Mouse (Mus musculus): ENCODE measurements around the gene Gsg1. TPM values are rescaled to one million over a fixed set of nuclear protein-coding genes. Genes with fewer than 3 reads are reported as not detected.

Gsg1 gene
- total RNA-seq (2012; rRNA removed) = not detected in 2 replicates
- polyA plus RNA-seq (2012; ENCODE audit: insufficient read depth in 1 of 2, insufficient read length in 2 of 2, low read depth in 1 of 2, low replicate concordance in 2 of 2, missing spikeins in 1 of 2) = not detected

GRCm38 (mm10) chr6:135254153-135254552 lies at the start of gene Gsg1:
Gene Gsg1, minus strand, starts transcription at chr6:135254351.
- no peak within 1 kb of the TSS for H3K4me3 ChIP-seq (ENCODE audit: control insufficient read depth in 1 of 2, insufficient read depth in 1 of 2, low read depth in 2 of 2, low read length in 2 of 2)
- H3K27ac ChIP-seq (ENCODE audit: control insufficient read depth, low read depth, low read length) = no peak within 1 kb of the TSS
- H3K36me3 ChIP-seq (ENCODE audit: control insufficient read depth in 1 of 2, insufficient read depth in 2 of 2, low read length in 2 of 2) = no peaks in the 10 kb centered on the region
- no peaks in the 10 kb centered on the region for H3K4me1 ChIP-seq (ENCODE audit: control insufficient read depth in 1 of 2, insufficient read depth in 2 of 2, low read length in 2 of 2)
- H3K9ac ChIP-seq (ENCODE audit: control insufficient read depth, low read depth, low read length, poor library complexity, severe bottlenecking) = no peak within 1 kb of the TSS
- H3K9me3 ChIP-seq (replicated peaks; ENCODE audit: insufficient read depth, low read length) = no peaks in the 10 kb centered on the region
- TF ChIP-seq NELFE (IDR thresholded peaks at IDR 0.05; ENCODE audit: low read depth, low read length) = no peak
- TF ChIP-seq BHLHE40 (IDR thresholded peaks at IDR 0.05; ENCODE audit: borderline replicate concordance, low read depth, low read length) = no peak
- DNase-seq (ENCODE audit: low read depth, low spot score) = no peak
- no peaks in the 10 kb centered on the region for H3K27me3 ChIP-seq (ENCODE audit: control insufficient read depth in 1 of 2, insufficient read depth in 2 of 2, low read length in 2 of 2)
- no peaks in the 10 kb centered on the region for H3K79me2 ChIP-seq (ENCODE audit: control insufficient read depth, insufficient read depth, low read length, poor library complexity)

- Histone ChIP-seq H3K9ac (ENCODE audit: control insufficient read depth, low read depth, low read length, poor library complexity, severe bottlenecking) (no peak overlapping the region), H3K4me3 (ENCODE audit: control insufficient read depth in 1 of 2, insufficient read depth in 1 of 2, low read depth in 2 of 2, low read length in 2 of 2) (no peak overlapping the region), H3K79me2 (ENCODE audit: control insufficient read depth, insufficient read depth, low read length, poor library complexity) (no peaks in the 10 kb centered on the region), H3K9me3 (replicated peaks; ENCODE audit: insufficient read depth, low read length) (no peaks in the 10 kb centered on the region), H3K36me3 (ENCODE audit: control insufficient read depth in 1 of 2, insufficient read depth in 2 of 2, low read length in 2 of 2) (no peaks in the 10 kb centered on the region), H3K4me1 (ENCODE audit: control insufficient read depth in 1 of 2, insufficient read depth in 2 of 2, low read length in 2 of 2) (no peaks in the 10 kb centered on the region), H3K27ac (ENCODE audit: control insufficient read depth, low read depth, low read length) (no peak overlapping the region), H3K27me3 (ENCODE audit: control insufficient read depth in 1 of 2, insufficient read depth in 2 of 2, low read length in 2 of 2) (no peaks in the 10 kb centered on the region)
- DNase-seq (ENCODE audit: low read depth, low spot score) = no peak
- TF ChIP-seq ELF1 (IDR thresholded peaks at IDR 0.05; ENCODE audit: low read depth, low read length) = no peak
- TF ChIP-seq MAX (IDR thresholded peaks at IDR 0.05; ENCODE audit: low read length) = no peak
Measured at GRCm38 (mm10) chr6:135302421-135303125, 48.4 kb upstream of the Gsg1 start.

GRCm38 (mm10) chr6:135300469-135300868 lies 46.3 kb upstream of the Gsg1 start:
- Histone ChIP-seq H3K4me1 (ENCODE audit: control insufficient read depth in 1 of 2, insufficient read depth in 2 of 2, low read length in 2 of 2) (peaks cover 0 to 6% of the 10 kb centered on the region in 2 experiments; a peak in 1 of 4 replicates), H3K36me3 (ENCODE audit: control insufficient read depth in 1 of 2, insufficient read depth in 2 of 2, low read length in 2 of 2) (peaks cover 0 to 4% of the 10 kb centered on the region in 2 experiments; a peak in 1 of 4 replicates), H3K27ac (ENCODE audit: control insufficient read depth, low read depth, low read length) (no peak overlapping the region), H3K79me2 (ENCODE audit: control insufficient read depth, insufficient read depth, low read length, poor library complexity) (no peaks in the 10 kb centered on the region; the same call in 1 of the 2 replicates), H3K4me3 (ENCODE audit: control insufficient read depth in 1 of 2, insufficient read depth in 1 of 2, low read depth in 2 of 2, low read length in 2 of 2) (no peak overlapping the region), H3K9me3 (replicated peaks; ENCODE audit: insufficient read depth, low read length) (no peaks in the 10 kb centered on the region), H3K9ac (ENCODE audit: control insufficient read depth, low read depth, low read length, poor library complexity, severe bottlenecking) (no peak overlapping the region), H3K27me3 (ENCODE audit: control insufficient read depth in 1 of 2, insufficient read depth in 2 of 2, low read length in 2 of 2) (no peaks in the 10 kb centered on the region)
- TF ChIP-seq MAZ (IDR thresholded peaks at IDR 0.05; ENCODE audit: low read depth, low read length) (no peak), ELF1 (IDR thresholded peaks at IDR 0.05; ENCODE audit: low read depth, low read length) (no peak), POLR2AphosphoS5 (IDR thresholded peaks at IDR 0.05; ENCODE audit: borderline replicate concordance, low read depth, low read length) (no peak), CTCF (IDR thresholded peaks at IDR 0.05 in 2 of 3, conservative IDR thresholded peaks at IDR 0.05 in 1 of 3; ENCODE audit: control insufficient read depth in 1 of 3, insufficient read depth in 1 of 3, low read depth in 2 of 3, low read length in 3 of 3, poor library complexity in 1 of 3, severe bottlenecking in 1 of 3) (no peak), MEF2A (IDR thresholded peaks at IDR 0.05; ENCODE audit: extremely low read depth, insufficient replicate concordance, low read depth, low read length, poor library complexity, severe bottlenecking) (no peak), MAX (IDR thresholded peaks at IDR 0.05; ENCODE audit: low read length) (no peak), HCFC1 (IDR thresholded peaks at IDR 0.05; ENCODE audit: low read depth, low read length) (no peak), CHD2 (IDR thresholded peaks at IDR 0.05; ENCODE audit: low read length) (no peak), TAL1 (IDR thresholded peaks at IDR 0.05; ENCODE audit: low read length) (no peak), BHLHE40 (IDR thresholded peaks at IDR 0.05; ENCODE audit: borderline replicate concordance, low read depth, low read length) (no peak)
- no peak for DNase-seq (ENCODE audit: low read depth, low spot score)

Measured in MEL (cell line).